Mouse (Mus musculus) CH12.LX (cell line): ENCODE data around the gene Rbmxl1. TPM values are rescaled to one million over a fixed set of nuclear protein-coding genes. Genes with fewer than 3 reads are reported as not detected.

ENCODE experiments used
- DNase-seq: peaks from one replicate; pipeline ENCODE4 v3.0.0-alpha.2; 2013; ENCODE audit errors: extremely low read depth
- H3K27ac ChIP-seq: 2 replicates; pipeline ENCODE4 v1.5.1; 2012; ENCODE audit warnings: low read depth, mild to moderate bottlenecking, control low read depth, moderate library complexity; ENCODE audit not compliant: insufficient read depth
- H3K27me3 ChIP-seq: replicated peaks from 2 replicates; pipeline ENCODE3; 2012; ENCODE audit warnings: inconsistent platforms
- H3K36me3 ChIP-seq, 2 experiments: replicated peaks in 1 of 2; 2 replicates each; pipeline versions ENCODE3 to v1.6.1; 2012; ENCODE audit warnings: inconsistent platforms in 1 of 2, low read length in 1 of 2, mild to moderate bottlenecking in 1 of 2, mixed read lengths in 1 of 2, moderate library complexity in 1 of 2; ENCODE audit not compliant: control insufficient read depth in 1 of 2, insufficient read depth in 1 of 2
- H3K4me1 ChIP-seq, 2 experiments: 2 replicates each; pipeline ENCODE4 v1.6.1; 2012; ENCODE audit warnings: inconsistent platforms in 1 of 2, moderate library complexity in 1 of 2; ENCODE audit not compliant: insufficient read depth in 2 of 2, control insufficient read depth in 1 of 2
- H3K4me2 ChIP-seq: 2 replicates; pipeline ENCODE4 v1.6.1; 2012; ENCODE audit warnings: low read depth, mild to moderate bottlenecking, control low read depth; ENCODE audit not compliant: poor library complexity, insufficient read depth, severe bottlenecking
- H3K4me3 ChIP-seq, 3 experiments: fragments of 150-350 bp in 1 of 3; sonication (generic) in 1 of 3; replicated peaks in 1 of 3; 2 replicates each; pipeline versions ENCODE3 to v1.5.1; 2011 to 2012; ENCODE audit warnings: low read depth in 2 of 3, low read length in 2 of 3, mild to moderate bottlenecking in 2 of 3, moderate library complexity in 2 of 3, control low read depth in 1 of 3, improper control_type of control experiment in 1 of 3, inconsistent platforms in 1 of 3, mixed read lengths in 1 of 3; ENCODE audit not compliant: poor library complexity in 1 of 3
- H3K79me2 ChIP-seq: replicated peaks from 2 replicates; pipeline ENCODE4 v1.6.1; 2012; ENCODE audit warnings: mild to moderate bottlenecking, moderate library complexity; ENCODE audit not compliant: control insufficient read depth, poor library complexity, insufficient read depth, severe bottlenecking; ENCODE audit errors: extremely low read depth
- H3K9ac ChIP-seq: 2 replicates; pipeline ENCODE4 v1.6.1; 2012; ENCODE audit warnings: low read depth, mild to moderate bottlenecking, control low read depth, moderate library complexity; ENCODE audit not compliant: insufficient read depth
- H3K9me3 ChIP-seq: replicated peaks from 2 replicates; pipeline ENCODE3; 2012; ENCODE audit warnings: low read length, inconsistent platforms, mixed read lengths
- CTCF ChIP-seq, 2 experiments: IDR thresholded peaks in 1 of 2; conservative IDR thresholded peaks in 1 of 2; 2 replicates each; pipeline ENCODE4 v1.5.1; 2011 to 2012; ENCODE audit warnings: low read depth in 2 of 2, low read length in 2 of 2, improper control_type of control experiment in 1 of 2, inconsistent platforms in 1 of 2, mild to moderate bottlenecking in 1 of 2, moderate library complexity in 1 of 2
- ELF1 ChIP-seq: IDR thresholded peaks from 2 replicates; pipeline ENCODE4 v1.6.1; 2014; ENCODE audit warnings: low read depth, mild to moderate bottlenecking, inconsistent platforms, low read length, improper control_type of control experiment
- HCFC1 ChIP-seq: IDR thresholded peaks from 2 replicates; pipeline ENCODE4 v1.6.1; 2012; ENCODE audit warnings: low read depth, mild to moderate bottlenecking, inconsistent platforms, low read length, improper control_type of control experiment
- IRF4 ChIP-seq: IDR thresholded peaks from 2 replicates; pipeline ENCODE4 v1.6.1; 2014; ENCODE audit warnings: low read depth, mild to moderate bottlenecking, inconsistent platforms, low read length, improper control_type of control experiment
- JUN ChIP-seq: IDR thresholded peaks from 2 replicates; pipeline ENCODE4 v1.6.1; 2011; ENCODE audit warnings: low read depth, mild to moderate bottlenecking, low read length, improper control_type of control experiment, moderate library complexity; ENCODE audit not compliant: insufficient read depth
- KAT2A ChIP-seq: IDR thresholded peaks from 2 replicates; pipeline ENCODE4 v1.6.1; 2012; ENCODE audit warnings: low read length, improper control_type of control experiment, inconsistent platforms; ENCODE audit not compliant: insufficient replicate concordance
- NELFE ChIP-seq: IDR thresholded peaks from 2 replicates; pipeline ENCODE4 v1.6.1; 2011; ENCODE audit warnings: low read depth, low read length, improper control_type of control experiment
- RCOR1 ChIP-seq: conservative IDR thresholded peaks from 2 replicates; pipeline ENCODE4 v1.6.1; 2012; ENCODE audit warnings: low read depth, mild to moderate bottlenecking, inconsistent platforms, low read length, improper control_type of control experiment
- UBTF ChIP-seq: IDR thresholded peaks from 2 replicates; pipeline ENCODE4 v1.6.1; 2012; ENCODE audit warnings: low read depth, mild to moderate bottlenecking, inconsistent platforms, low read length, improper control_type of control experiment, moderate library complexity
- ZC3H11A ChIP-seq: IDR thresholded peaks from 2 replicates; pipeline ENCODE4 v1.6.1; 2012; ENCODE audit warnings: low read depth, mild to moderate bottlenecking, inconsistent platforms, low read length, improper control_type of control experiment
- ZKSCAN1 ChIP-seq: IDR thresholded peaks from 2 replicates; pipeline ENCODE4 v1.6.1; 2012; ENCODE audit warnings: low read depth, inconsistent platforms, low read length, improper control_type of control experiment, borderline replicate concordance
- ZNF384 ChIP-seq: IDR thresholded peaks from 2 replicates; pipeline ENCODE4 v1.6.1; 2012; ENCODE audit warnings: low read depth, low read length, improper control_type of control experiment, inconsistent platforms
- dilution Hi-C: fragments of 300-500 bp; cut with MboI; formaldehyde crosslinking; loops from 2 replicates; pipeline ENCODE4 v1.14.3; 2020; ENCODE audit warnings: low sequenced_read_pairs; ENCODE audit not compliant: extremely low pct_unique_long_range_greater_than_20kb, extremely low pct_ligation_motif_present
- in situ Hi-C: fragments of 300-500 bp; cut with MboI; formaldehyde crosslinking; loops from 3 replicates; pipeline ENCODE4 v1.14.3; 2019; ENCODE audit warnings: low sequenced_read_pairs, low pct_ligation_motif_present, low pct_unique_long_range_greater_than_20kb, mixed read lengths
- polyA plus RNA-seq: library from polyadenylated mRNA; unstranded; fragments of >175 nt; gene quantifications from 2 replicates; pipeline ENCODE4 v1.2.1, GENCODE M21; 2012; ENCODE audit warnings: low read depth; ENCODE audit not compliant: insufficient read length
- total RNA-seq, 2 experiments: library from RNA; depleted of rRNA; stranded (reverse); fragments of 300-350 nt in 1 of 2; fragments of >200 nt in 1 of 2; gene quantifications; 2 replicates each; pipeline ENCODE4 v1.2.3; 2012 to 2014

The Rbmxl1 gene
- total and polyA plus RNA-seq, 3 experiments, result 103 to 226 (median 191) TPM

DNA sequence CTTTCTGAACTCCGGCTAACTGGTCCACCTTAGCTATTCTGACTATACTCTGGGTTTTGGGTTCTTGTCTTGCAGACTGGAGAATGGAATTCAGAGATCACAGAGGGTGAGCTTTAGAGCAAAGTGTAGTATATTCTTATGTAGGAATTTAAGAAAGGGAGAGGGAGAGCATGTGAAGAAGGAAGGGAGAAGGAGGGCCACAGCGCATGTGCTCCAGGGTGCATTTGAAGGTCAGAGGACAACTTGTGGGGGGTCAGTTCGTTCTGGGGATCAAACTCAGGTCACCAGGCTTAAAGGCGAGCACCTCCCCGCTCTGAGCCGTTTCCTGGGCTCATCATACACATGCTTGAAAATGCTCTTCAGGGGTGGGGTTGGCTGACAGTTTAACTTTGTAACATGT is 25.3 kb upstream of the Rbmxl1 start:
- no peak overlapping the region for H3K27ac ChIP-seq
- in situ Hi-C loops (no loop called here), dilution Hi-C loops (no loop called here)
- DNase-seq, result no peak
- no peak overlapping the region for H3K4me2 ChIP-seq
- H3K4me1 ChIP-seq, result no peaks in the 10 kb centered on the region
- H3K36me3 ChIP-seq, result peaks cover 26 to 83% of the 10 kb centered on the region in 2 experiments
- no peak overlapping the region for H3K4me3 ChIP-seq
- H3K9ac ChIP-seq, result no peak overlapping the region
- no peaks in the 10 kb centered on the region for H3K79me2 ChIP-seq
- TF ChIP-seq HCFC1, result no peak
- TF ChIP-seq UBTF, result no peak
- no peaks in the 10 kb centered on the region for H3K27me3 ChIP-seq
- H3K9me3 ChIP-seq, result no peaks in the 10 kb centered on the region

- Histone ChIP-seq H3K9ac (no peak overlapping the region), H3K4me1 (peaks cover 2 to 6% of the 10 kb centered on the region in 2 experiments), H3K36me3 (peaks cover 19 to 60% of the 10 kb centered on the region in 2 experiments), H3K4me2 (no peak overlapping the region), H3K27ac (no peak overlapping the region), H3K4me3 (no peak overlapping the region), H3K79me2 (no peaks in the 10 kb centered on the region), H3K9me3 (no peaks in the 10 kb centered on the region), H3K27me3 (no peaks in the 10 kb centered on the region)
- dilution Hi-C loops, result no loop called here
- no peak for DNase-seq
- TF ChIP-seq KAT2A, result no peak
- no peak for TF ChIP-seq ZC3H11A
- no peak for TF ChIP-seq CTCF (conservative IDR thresholded peaks at IDR 0.05 in 1 of 2, IDR thresholded peaks at IDR 0.05 in 1 of 2; ENCODE audit: low read depth in 2 of 2, low read length in 2 of 2)
- no peak for TF ChIP-seq NELFE
- no peak for TF ChIP-seq IRF4
- no peak for TF ChIP-seq JUN
- TF ChIP-seq RCOR1, result no peak
- no peak for TF ChIP-seq ELF1
- in situ Hi-C loops, result no loop called here
Observed at GRCm38 (mm10) chr8:78515132-78515531, 6.4 kb upstream of the Rbmxl1 start.

DNA sequence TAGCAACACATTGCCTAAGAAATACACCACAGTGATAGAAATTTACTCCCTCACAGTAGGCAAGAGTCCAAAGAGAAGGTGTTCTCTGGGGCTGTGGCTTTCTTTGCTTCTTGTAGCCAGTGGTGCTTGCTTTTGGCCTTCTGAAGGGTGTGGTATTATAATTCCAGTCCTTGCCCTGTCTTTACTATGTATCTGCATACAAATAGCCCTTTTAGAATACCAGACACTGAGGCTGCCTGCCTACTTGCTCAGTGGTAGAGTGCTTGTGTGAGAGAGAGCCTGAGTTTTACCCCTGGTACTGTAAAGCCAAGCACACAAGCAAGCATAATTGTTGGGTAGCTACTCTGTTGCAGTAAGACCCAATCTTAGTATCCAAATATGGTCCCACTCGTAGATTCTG is 6.0 kb upstream of the Rbmxl1 start:
- Histone ChIP-seq H3K9ac (no peak overlapping the region), H3K36me3 (peaks cover 19 to 56% of the 10 kb centered on the region in 2 experiments), H3K27ac (no peak overlapping the region), H3K9me3 (no peaks in the 10 kb centered on the region), H3K4me1 (peaks cover 2 to 6% of the 10 kb centered on the region in 2 experiments), H3K27me3 (no peaks in the 10 kb centered on the region), H3K79me2 (no peaks in the 10 kb centered on the region; the same call in 1 of the 2 replicates), H3K4me2 (no peak overlapping the region), H3K4me3 (no peak overlapping the region)
- dilution Hi-C loops (no loop called here), in situ Hi-C loops (no loop called here)
- no peak for DNase-seq
- TF ChIP-seq ZNF384, result no peak
- TF ChIP-seq KAT2A, result no peak
- TF ChIP-seq ZKSCAN1, result no peak
